Mouse (Mus musculus) right cerebral cortex, postnatal 4 days (tissue): ENCODE measurements around the gene 4921524J17Rik.

Source experiments
- DNase-seq: peaks from one replicate; pipeline ENCODE4 v3.0.0-alpha.2; 2022

Gene 4921524J17Rik

GRCm38 (mm10) chr8:85432168-85433016, at the start of gene 4921524J17Rik:
Gene 4921524J17Rik (minus strand): TSS chr8:85432833.
- DNase-seq, result peak; percentile 97

DNA sequence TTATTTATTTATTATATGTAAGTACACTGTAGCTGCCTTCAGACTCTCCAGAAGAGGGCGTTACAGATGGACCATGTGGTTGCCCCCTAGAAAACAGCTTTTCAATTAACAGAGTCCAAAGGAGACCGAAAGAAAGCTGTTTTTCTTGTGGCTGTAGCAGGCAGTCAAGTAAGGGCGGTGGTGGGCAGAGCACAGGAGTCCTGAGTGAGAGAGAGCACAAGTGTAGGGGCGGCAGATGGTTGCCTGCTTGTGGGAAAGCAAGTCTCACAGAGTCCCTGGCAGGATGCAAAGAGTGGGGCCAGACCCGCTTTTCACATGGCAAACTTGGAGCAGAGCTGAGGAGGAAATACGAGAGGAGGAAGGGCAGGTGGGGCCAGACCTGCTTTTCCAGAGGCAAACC, 49.8 kb upstream of the 4921524J17Rik start:
- no peak for DNase-seq

DNA sequence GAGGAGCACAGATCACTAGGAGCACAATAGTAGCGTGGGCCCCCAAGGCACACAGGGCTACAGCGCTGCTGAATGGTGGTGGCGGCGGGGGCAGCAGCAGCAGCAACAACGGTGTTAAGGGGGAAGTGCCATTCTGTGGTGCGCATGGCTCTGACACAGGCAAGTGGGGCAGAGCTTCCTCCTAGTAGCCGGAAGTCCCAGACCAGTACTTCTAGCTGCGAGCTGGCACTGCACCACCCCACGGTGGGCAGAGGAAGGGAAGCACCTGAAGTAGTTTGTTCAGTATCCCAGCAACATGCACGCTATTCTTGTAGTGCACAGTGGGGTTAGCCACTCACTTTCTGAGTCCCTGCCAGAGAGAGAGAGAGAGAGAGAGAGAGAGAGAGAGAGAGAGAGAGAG, 49.3 kb upstream of the 4921524J17Rik start:
- no peak for DNase-seq

DNA sequence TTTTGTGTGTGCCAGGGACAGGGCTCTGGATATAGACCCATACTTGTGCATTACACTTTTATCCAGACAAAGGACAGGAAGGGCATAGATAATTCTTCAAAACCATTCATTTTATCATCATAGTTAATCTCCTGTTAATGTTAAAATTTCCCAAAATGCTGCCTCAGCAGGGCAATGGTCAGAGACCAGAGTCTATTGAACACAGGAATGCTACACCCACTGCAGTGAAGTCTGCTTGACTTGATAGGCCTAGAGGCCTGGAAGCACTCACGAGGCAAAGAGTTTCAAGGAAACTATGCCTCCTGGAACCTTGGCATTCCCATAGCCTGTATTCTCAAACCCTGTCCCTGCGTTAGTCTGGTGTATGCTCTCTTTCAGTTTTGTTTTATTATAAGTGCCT, 47.1 kb upstream of the 4921524J17Rik start:
- no peak for DNase-seq

- DNase-seq, result no peak
These were observed 45.8 kb upstream of the 4921524J17Rik start for GRCm38 (mm10) chr8:85478397-85478796.

GRCm38 (mm10) chr8:85476970-85477545, 44.4 kb upstream of the 4921524J17Rik start:
- no peak for DNase-seq

DNA sequence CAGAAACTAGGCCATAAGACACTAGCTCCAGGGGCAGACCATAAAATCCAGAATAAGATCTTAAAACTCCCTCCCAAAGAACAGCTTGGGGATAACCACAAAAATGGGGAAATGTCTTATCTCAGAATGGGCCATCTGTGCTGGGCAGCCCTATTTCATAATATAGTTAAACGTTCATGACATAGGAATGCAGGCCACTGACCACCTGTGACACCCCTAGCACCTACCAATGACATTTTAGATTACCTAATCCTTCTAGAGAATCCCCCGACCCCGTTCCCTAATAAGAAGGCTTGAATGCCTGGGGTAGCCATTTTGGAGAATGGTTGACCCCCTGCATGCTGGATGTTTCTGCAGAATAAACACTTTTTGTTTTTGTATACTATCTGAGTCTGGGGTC, 42.3 kb upstream of the 4921524J17Rik start:
- no peak for DNase-seq

GRCm38 (mm10) chr8:85473246-85473645, 40.6 kb upstream of the 4921524J17Rik start:
- no peak for DNase-seq

DNA sequence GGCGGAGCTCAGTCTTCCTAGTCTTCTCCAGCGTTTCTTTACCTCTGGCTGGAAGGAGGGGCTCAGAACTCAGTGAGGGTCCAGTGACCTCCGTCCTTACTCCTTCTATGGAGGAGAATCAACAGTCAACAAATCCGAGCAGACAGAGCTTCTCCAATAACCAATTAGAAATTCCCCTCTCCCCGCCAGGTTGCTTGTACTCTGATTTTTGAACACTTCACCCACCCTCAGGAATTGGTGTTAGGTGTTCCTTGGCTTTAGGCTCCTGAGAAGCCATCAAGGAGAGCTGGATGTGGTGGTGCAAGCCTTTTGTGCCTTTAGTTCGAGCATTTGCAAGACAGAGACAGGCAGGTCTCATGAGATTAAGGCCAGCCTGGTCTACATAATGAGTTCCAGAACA, 40.2 kb upstream of the 4921524J17Rik start:
- DNase-seq, result no peak

- DNase-seq, result no peak
These were observed 38.1 kb upstream of the 4921524J17Rik start for GRCm38 (mm10) chr8:85470753-85471152.

- DNase-seq, result no peak
These were observed 33.4 kb upstream of the 4921524J17Rik start for GRCm38 (mm10) chr8:85466056-85466455.

- DNase-seq, result no peak
These were observed 31.7 kb upstream of the 4921524J17Rik start for GRCm38 (mm10) chr8:85464316-85464715.

GRCm38 (mm10) chr8:85462441-85462840, 29.8 kb upstream of the 4921524J17Rik start:
- no peak for DNase-seq

DNA sequence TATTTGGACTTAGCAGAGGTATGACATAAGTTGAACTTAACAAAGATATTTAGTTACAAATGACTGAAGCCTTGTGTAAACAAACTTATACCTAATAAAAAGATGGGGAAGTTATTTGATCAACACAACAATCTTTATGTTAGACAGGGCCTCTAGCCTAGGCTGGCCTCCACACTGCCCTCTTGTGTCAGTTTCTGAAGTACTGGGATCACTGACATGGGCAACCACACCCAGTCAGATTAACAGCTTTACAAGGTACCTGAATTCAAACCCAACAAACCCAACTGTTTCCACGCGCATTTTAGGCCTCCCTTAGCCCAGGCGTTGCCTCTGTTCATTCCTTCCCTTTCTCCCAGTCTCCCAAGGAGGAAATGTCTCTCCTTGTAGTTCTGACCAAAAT, 28.7 kb upstream of the 4921524J17Rik start:
- DNase-seq, result no peak

GRCm38 (mm10) chr8:85460804-85461203, 28.2 kb upstream of the 4921524J17Rik start:
- no peak for DNase-seq

GRCm38 (mm10) chr8:85459582-85459981, 26.9 kb upstream of the 4921524J17Rik start:
- no peak for DNase-seq

GRCm38 (mm10) chr8:85456536-85456935, 23.9 kb upstream of the 4921524J17Rik start:
- DNase-seq, result peak; percentile 81

DNA sequence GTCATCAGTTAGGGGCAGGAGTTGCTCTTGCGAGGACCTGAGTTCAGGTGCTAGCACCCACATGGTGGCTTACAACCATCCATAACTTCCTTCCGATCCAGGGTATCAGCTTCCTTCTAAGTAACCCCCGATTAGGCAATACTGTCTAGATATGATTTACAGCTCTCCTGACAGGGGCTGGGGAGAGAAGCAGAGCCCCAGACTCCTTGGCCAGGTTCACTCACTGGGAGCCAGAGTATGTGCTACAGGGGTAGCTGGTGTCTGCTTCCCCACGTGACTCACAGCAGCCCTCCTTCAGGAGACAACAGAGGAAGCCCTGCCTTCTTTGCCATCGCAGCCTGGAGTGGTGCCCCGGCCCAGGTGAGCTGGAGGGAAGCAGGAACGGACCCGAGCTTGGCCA, 22.1 kb upstream of the 4921524J17Rik start:
- DNase-seq, result no peak

GRCm38 (mm10) chr8:85453256-85453655, 20.6 kb upstream of the 4921524J17Rik start:
- DNase-seq, result no peak

- DNase-seq, result peak; percentile 54
These were observed 19.7 kb upstream of the 4921524J17Rik start for GRCm38 (mm10) chr8:85452328-85452727.

DNA sequence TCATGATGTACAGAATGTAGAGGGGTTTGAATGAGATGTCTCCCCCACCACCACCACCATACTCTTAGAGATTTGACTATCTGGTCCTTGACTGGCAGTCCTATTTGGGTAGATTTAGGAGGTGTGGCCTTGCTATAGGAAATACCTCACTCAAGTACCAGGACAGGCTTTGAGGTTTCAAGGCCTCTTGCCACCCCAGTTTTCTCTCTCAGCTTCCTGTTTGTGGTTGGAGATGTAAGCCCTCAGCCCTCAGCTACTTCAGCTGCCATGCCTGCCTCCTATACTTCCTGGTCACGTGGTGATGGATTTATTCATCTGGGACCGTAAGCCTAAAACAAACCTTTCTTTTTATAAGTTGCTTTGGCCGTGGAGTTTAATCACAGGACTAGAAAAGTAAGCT, 17.7 kb upstream of the 4921524J17Rik start:
- no peak for DNase-seq

DNA sequence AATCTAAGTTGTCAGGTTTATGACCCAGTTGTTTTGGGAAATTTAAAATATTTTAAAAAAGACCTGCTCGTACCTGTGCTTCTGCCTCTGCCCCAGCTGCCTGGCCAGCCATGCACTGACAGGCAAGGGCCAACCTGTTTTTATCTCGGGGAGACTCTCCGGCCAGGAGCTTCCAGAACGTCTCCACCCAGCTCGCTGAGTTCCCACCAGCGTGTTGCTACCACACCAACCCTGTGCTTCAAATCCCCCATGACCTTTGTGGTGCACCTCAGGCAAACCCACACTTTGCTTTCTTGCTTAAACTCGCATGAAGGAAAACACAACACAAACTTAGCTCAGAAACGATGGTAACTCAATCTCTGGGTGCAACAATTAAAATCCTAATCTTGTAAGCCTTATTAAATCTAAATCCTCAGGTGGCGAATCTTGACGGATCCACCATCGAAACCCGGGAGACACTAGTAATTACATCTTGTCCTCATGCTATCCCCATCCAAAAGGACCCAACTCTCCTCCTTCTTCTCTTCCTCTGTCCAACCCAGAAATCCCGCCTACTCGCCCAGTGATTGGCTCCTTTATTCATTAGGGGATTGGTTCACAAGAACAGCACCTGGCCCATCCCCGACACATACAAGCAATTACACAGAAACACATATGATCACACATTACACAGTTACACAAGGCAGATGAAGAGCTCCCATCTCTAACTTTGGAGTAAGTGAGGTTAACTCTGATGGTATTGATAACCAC, 13.5 kb upstream of the 4921524J17Rik start:
- DNase-seq, result no peak

DNA sequence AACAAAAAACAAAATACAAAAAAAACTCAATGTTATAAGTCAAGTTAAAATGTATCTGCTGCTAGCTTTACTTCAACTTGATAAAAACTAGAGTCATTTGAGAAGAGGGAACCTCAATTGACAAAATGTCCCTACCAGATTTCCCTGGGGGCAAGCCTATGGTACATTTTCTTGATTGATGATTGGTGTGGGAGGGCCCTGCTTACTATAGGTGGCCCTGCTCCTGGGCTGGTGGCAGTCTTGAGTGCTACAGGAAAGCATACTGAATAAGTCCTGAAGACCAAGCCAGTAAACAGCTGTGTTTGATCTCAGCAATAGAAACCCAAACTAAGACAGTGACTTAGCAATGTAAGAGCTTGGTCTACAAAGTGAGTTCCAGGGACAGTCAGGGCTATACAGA, 11.5 kb upstream of the 4921524J17Rik start:
- DNase-seq, result no peak

DNA sequence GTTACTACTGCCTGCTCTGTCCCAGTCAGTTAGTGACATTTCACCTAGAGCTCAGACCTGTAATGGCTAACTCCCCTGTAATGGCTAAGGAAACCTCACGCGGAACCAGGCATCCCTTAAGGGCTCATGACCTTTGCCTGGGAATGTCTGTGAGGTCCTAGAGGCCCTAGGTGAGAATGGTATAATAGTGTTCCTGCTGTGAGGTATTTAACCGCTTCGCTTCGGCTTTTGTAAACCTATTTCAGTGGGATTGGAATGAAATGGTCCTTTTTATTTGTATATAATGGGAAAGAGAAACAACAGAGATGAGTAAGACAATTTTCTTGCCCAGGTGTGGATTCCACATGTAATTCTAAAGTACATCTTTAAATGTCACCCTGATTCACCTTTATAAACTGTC, 8.9 kb upstream of the 4921524J17Rik start:
- DNase-seq, result no peak
